Mouse (Mus musculus): ENCODE measurements at regions not wholly inside any gene's neighbourhood (a gene's known extent, or its start where the extent isn't known, plus 50 kb on each side); places are given as distances from the start of the nearest gene placed in this dataset.

DNA sequence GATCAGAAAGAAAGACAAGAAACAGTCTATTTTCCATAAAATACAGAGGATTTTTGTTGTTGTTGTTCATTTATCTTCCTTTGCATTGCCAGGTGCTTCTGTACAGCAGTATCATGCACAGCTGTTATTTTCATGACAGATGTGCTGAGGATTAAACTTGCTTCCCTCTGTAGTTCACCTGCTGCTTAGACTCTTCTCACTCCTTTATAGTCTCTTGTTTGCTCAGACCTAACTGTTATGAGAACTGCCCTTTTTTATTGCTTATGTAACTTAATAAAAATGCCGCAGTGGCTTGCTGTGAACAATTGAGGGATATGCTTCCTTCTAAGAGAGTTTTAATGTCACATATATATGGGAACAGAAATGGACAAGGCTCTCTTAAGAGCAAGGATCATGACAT lies 467.1 kb downstream of the Adcyap1 start:
- DNase-seq (ENCODE audit: low spot score in 2 of 2), result no peak

GRCm38 (mm10) chr17:93676366-93676962 lies 477.6 kb downstream of the Adcyap1 start:
- no peak for DNase-seq (ENCODE audit: low spot score in 2 of 2)

GRCm38 (mm10) chr17:93700685-93701084 lies 501.9 kb downstream of the Adcyap1 start:
- no peak for DNase-seq (ENCODE audit: low spot score in 2 of 2)

- no peak for DNase-seq (ENCODE audit: low spot score in 2 of 2)
These were observed 518.8 kb downstream of the Adcyap1 start for GRCm38 (mm10) chr17:93717623-93718022.

DNA sequence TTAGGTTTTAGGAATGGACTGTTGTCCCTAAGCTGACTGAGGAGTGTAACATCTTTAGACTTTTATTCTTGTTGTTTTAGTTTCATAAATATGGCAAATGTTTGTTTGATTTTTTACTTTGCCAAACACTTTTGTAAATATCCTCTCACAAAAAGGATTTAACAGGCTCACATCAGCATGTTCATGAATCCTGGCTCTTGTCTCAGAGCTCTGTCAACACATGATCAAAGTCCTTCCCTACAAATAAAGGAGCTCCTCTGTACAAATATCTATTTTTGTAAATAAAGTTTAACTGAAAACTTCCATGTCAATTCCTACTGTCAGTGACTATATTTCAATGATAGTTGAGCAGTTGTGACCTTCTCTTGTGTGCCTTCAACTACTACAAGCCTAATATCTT lies 542.5 kb downstream of the Adcyap1 start:
- no peak for DNase-seq (ENCODE audit: low spot score in 2 of 2)

DNA sequence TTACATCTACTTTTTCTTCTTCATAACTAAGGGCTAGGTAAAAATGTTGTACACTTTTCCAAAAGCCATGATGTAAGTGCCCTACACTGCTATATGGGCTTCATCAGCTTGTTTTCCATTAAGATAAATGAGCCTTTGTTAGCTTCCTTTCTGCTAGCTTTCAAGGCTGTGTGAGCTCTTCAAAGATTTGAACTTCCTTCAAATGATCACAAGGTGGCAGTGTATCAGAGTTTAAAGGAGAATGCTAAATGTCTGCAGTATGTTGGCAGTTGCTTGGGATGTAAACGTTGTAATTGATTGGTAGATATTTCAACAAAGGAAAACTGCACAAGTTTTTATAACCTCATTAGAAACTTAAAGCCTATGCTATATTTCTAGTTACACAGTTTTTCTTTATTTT lies 563.5 kb downstream of the Adcyap1 start:
- DNase-seq (ENCODE audit: low spot score in 2 of 2), result peak in 1 of 2 experiments; percentile 4
